13 mouse cellular contexts compared by ENCODE assay signal in the genomic region with DNA sequence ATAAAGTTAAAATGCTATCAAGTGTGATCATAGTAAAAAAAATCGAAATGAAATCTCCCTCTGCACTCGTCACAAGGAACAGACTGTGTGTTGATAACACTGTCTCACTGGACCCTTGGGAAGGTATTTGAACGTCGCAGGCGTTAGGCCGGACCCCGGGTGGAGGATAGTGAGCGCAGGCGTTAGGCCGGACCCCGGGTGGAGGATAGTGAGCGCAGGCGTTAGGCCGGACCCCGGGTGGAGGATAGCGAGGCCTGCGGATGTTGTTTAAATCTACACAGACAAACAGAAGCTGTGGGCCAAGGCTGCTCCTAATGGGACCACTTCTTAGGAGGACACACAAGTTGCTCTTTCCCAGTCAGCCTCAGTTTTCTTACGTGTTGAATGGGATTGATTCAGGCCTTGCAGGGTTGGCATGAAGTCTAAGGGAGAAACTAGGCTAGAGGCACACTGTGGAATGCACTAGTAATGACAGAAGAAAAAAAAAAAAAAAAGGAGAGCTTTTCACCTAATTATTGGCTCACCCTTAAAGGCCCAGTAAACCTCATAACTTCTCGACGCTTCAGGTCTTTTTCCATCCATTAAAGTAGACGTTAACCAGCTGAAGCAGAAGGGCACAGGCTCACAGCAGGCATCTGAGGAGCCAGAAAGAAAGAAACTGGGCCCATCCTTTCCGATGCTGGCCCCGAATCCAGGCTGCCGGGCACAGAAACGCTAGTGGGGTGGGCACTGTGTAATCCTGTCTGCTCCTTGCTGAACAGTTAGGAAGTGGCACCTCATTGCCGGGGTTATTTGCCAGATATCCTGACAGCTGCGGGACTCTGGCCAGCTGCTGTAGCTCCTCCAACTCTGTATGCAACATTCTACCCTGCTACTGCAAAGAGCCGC.
DNase-seq lines count a peak whose midpoint lies in the region; ATAC-seq and TF ChIP-seq lines count a peak whose summit lies in the region.
"Had no signal": no experiment of that assay in that cellular context is flagged by ENCODE, and none has a peak within 500 bp of the region (broad histone marks: within the 10 kb centered on the region; RNA-seq: fewer than 3 reads in every experiment).

No protein-coding gene starts in this region.

- no peaks in the 10 kb centered on the region for H3K27me3 ChIP-seq in hindbrain, embryonic 15.5 days
- no peaks in the 10 kb centered on the region for H3K27me3 ChIP-seq in hindbrain, embryonic 12.5 days
- no peaks in the 10 kb centered on the region for H3K27me3 ChIP-seq in hindbrain, postnatal 0 days (ENCODE audit: insufficient read depth, low read length)
- H3K27me3 ChIP-seq in midbrain, embryonic 13.5 days, result no peaks in the 10 kb centered on the region
- H3K27me3 ChIP-seq: liver, embryonic 15.5 days; neural tube, embryonic 15.5 days had no signal

- no peak overlapping the region for H3K4me3 ChIP-seq in hindbrain, embryonic 15.5 days
- H3K4me3 ChIP-seq in hindbrain, embryonic 12.5 days, result no peak overlapping the region
- H3K4me3 ChIP-seq in hindbrain, postnatal 0 days (ENCODE audit: low read length), result no peak overlapping the region
- H3K4me3 ChIP-seq in midbrain, embryonic 13.5 days (replicated peaks), result no peak overlapping the region
- H3K4me3 ChIP-seq: liver, embryonic 15.5 days; neural tube, embryonic 15.5 days had no signal

- 72% methylated on average over 28 of the region's 28 CpGs for WGBS in hindbrain, embryonic 15.5 days
- WGBS in hindbrain, embryonic 12.5 days, result 73% methylated on average over 28 of the region's 28 CpGs
- WGBS in hindbrain, postnatal 0 days, result 63% methylated on average over 28 of the region's 28 CpGs
- WGBS in midbrain, embryonic 13.5 days, result 71% methylated on average over 28 of the region's 28 CpGs

- 0 out of 2 replicates have a peak, but pooled peaks cover 5% of the 10 kb centered on the region for H3K4me1 ChIP-seq in hindbrain, embryonic 15.5 days (replicated peaks)
- H3K4me1 ChIP-seq in hindbrain, embryonic 12.5 days, result no peaks in the 10 kb centered on the region
- H3K4me1 ChIP-seq in hindbrain, postnatal 0 days (ENCODE audit: insufficient read depth, low read length), result 0 out of 2 replicates have a peak, but pooled peaks cover 3% of the 10 kb centered on the region
- H3K4me1 ChIP-seq in midbrain, embryonic 13.5 days (replicated peaks), result no peaks in the 10 kb centered on the region; the same call in 1 of the 2 replicates
- H3K4me1 ChIP-seq: liver, embryonic 15.5 days; neural tube, embryonic 15.5 days had no signal

- no peaks in the 10 kb centered on the region for H3K9me3 ChIP-seq in hindbrain, embryonic 15.5 days
- no peaks in the 10 kb centered on the region for H3K9me3 ChIP-seq in hindbrain, embryonic 12.5 days (replicated peaks)
- no peaks in the 10 kb centered on the region for H3K9me3 ChIP-seq in hindbrain, postnatal 0 days (ENCODE audit: low read length)
- no peaks in the 10 kb centered on the region for H3K9me3 ChIP-seq in midbrain, embryonic 13.5 days
- H3K9me3 ChIP-seq: G1E; liver, embryonic 15.5 days; neural tube, embryonic 15.5 days had no signal

- TF ChIP-seq CTCF in hindbrain, postnatal 0 days (IDR thresholded peaks at IDR 0.05; ENCODE audit: low read depth), result no peak

- peak; percentile 52; the same call in 1 of the 2 replicates for ATAC-seq in hindbrain, embryonic 15.5 days (ENCODE audit: low FRiP score, low read depth)
- no peak for ATAC-seq in hindbrain, embryonic 12.5 days (ENCODE audit: low FRiP score)
- peak; percentile 74 for ATAC-seq in hindbrain, postnatal 0 days
- ATAC-seq in midbrain, embryonic 13.5 days, result peak; percentile 64
- ATAC-seq in monocyte, adult 5-6 weeks (replicated peaks; ENCODE audit: insufficient number of reproducible peaks, low FRiP score, low TSS enrichment, poor library complexity, severe bottlenecking), result no peak

- H3K4me2 ChIP-seq in hindbrain, embryonic 15.5 days, result no peak overlapping the region
- H3K4me2 ChIP-seq in hindbrain, embryonic 12.5 days (replicated peaks), result no peak overlapping the region
- H3K4me2 ChIP-seq in hindbrain, postnatal 0 days (ENCODE audit: low read depth, low read length), result 0 out of 2 replicates have a peak overlapping the region, but pooled peaks have one; percentile 13
- no peak overlapping the region for H3K4me2 ChIP-seq in midbrain, embryonic 13.5 days (replicated peaks)
- H3K4me2 ChIP-seq: liver, embryonic 15.5 days; neural tube, embryonic 15.5 days had no signal

- H3K9ac ChIP-seq in hindbrain, embryonic 15.5 days, result no peak overlapping the region
- no peak overlapping the region for H3K9ac ChIP-seq in hindbrain, embryonic 12.5 days
- H3K9ac ChIP-seq in hindbrain, postnatal 0 days (replicated peaks; ENCODE audit: low read length), result no peak overlapping the region
- no peak overlapping the region for H3K9ac ChIP-seq in midbrain, embryonic 13.5 days (replicated peaks)
- H3K9ac ChIP-seq: liver, embryonic 15.5 days; neural tube, embryonic 15.5 days had no signal

- H3K27ac ChIP-seq in hindbrain, embryonic 15.5 days (replicated peaks), result no peak overlapping the region
- H3K27ac ChIP-seq in hindbrain, embryonic 12.5 days, result no peak overlapping the region
- no peak overlapping the region for H3K27ac ChIP-seq in hindbrain, postnatal 0 days
- H3K27ac ChIP-seq in midbrain, embryonic 13.5 days, result no peak overlapping the region
- H3K27ac ChIP-seq: liver, embryonic 15.5 days; neural tube, embryonic 15.5 days had no signal

- DNase-seq in adrenal gland, adult 2 months, result peak; percentile 14
- no peak for DNase-seq in adrenal gland, postnatal 4 days (ENCODE audit: low spot score in 2 of 2)
- DNase-seq in hindbrain, postnatal 0 days (ENCODE audit: low spot score), result peak; percentile 27
- DNase-seq in natural killer cell, adult 2 months (ENCODE audit: low spot score in 2 of 2), result no peak
- DNase-seq: adrenal gland, adult 8-10 months; cerebellum, postnatal 36 days had no signal

- H3K36me3 ChIP-seq in hindbrain, embryonic 15.5 days, result no peaks in the 10 kb centered on the region
- no peaks in the 10 kb centered on the region for H3K36me3 ChIP-seq in hindbrain, embryonic 12.5 days
- no peaks in the 10 kb centered on the region for H3K36me3 ChIP-seq in hindbrain, postnatal 0 days (ENCODE audit: insufficient read depth, low read length)
- no peaks in the 10 kb centered on the region for H3K36me3 ChIP-seq in midbrain, embryonic 13.5 days
- H3K36me3 ChIP-seq: G1E; liver, embryonic 15.5 days; neural tube, embryonic 15.5 days had no signal

Comparison
In these comparisons a context has a peak if more than half of its experiments do, and no peak if none do; other contexts are left out.
1. DNase-seq: peak in adrenal gland, adult 2 months (single experiment) and hindbrain, postnatal 0 days (single experiment); none in adrenal gland, postnatal 4 days (0 of 2) and natural killer cell, adult 2 months (0 of 2).
2. ATAC-seq: peak in hindbrain, embryonic 15.5 days (single experiment), hindbrain, postnatal 0 days (single experiment) and midbrain, embryonic 13.5 days (single experiment); none in hindbrain, embryonic 12.5 days (single experiment) and monocyte, adult 5-6 weeks (single experiment).